Mouse (Mus musculus) cerebellum, adult 9-11 months (tissue): ENCODE measurements around the gene Ror1.

Experiments used
- DNase-seq: peaks from one replicate; pipeline ENCODE4 v3.0.0; 2022

Ror1 gene

GRCm38 (mm10) chr4:100398079-100398478 lies 302.5 kb downstream of the Ror1 start:
- no peak for DNase-seq

GRCm38 (mm10) chr4:100401078-100401477 lies 305.5 kb downstream of the Ror1 start:
- DNase-seq, result no peak

GRCm38 (mm10) chr4:100401581-100402470 lies 306.2 kb downstream of the Ror1 start:
- DNase-seq, result no peak

GRCm38 (mm10) chr4:100407261-100407874 lies 311.8 kb downstream of the Ror1 start:
- DNase-seq, result peak; percentile 70

- no peak for DNase-seq
Measured at GRCm38 (mm10) chr4:100409521-100409920, 313.9 kb downstream of the Ror1 start.

GRCm38 (mm10) chr4:100411841-100412539 lies 316.4 kb downstream of the Ror1 start:
- DNase-seq, result no peak

GRCm38 (mm10) chr4:100422756-100423155 lies 327.2 kb downstream of the Ror1 start:
- DNase-seq, result no peak

GRCm38 (mm10) chr4:100426101-100426500 lies 330.5 kb downstream of the Ror1 start:
- no peak for DNase-seq

GRCm38 (mm10) chr4:100429371-100429900 lies 333.8 kb downstream of the Ror1 start:
- DNase-seq, result no peak

GRCm38 (mm10) chr4:100435281-100436168 lies 339.9 kb downstream of the Ror1 start:
- no peak for DNase-seq

GRCm38 (mm10) chr4:100436169-100436547 lies 340.6 kb downstream of the Ror1 start:
- no peak for DNase-seq

- no peak for DNase-seq
Measured at GRCm38 (mm10) chr4:100446897-100447296, 351.3 kb downstream of the Ror1 start.

- DNase-seq, result no peak
Measured at GRCm38 (mm10) chr4:100462493-100463120, 367.0 kb downstream of the Ror1 start.

- no peak for DNase-seq
Measured at GRCm38 (mm10) chr4:100478592-100479321, 383.2 kb downstream of the Ror1 start, which contains the start of gene Ube2u. TSS of gene Ube2u (plus strand) at chr4:100478849.

- no peak for DNase-seq
Measured at GRCm38 (mm10) chr4:100488447-100488846, 392.9 kb downstream of the Ror1 start.
